Comparison of ENCODE assay signal across 9 mouse cellular contexts in the genomic region with DNA sequence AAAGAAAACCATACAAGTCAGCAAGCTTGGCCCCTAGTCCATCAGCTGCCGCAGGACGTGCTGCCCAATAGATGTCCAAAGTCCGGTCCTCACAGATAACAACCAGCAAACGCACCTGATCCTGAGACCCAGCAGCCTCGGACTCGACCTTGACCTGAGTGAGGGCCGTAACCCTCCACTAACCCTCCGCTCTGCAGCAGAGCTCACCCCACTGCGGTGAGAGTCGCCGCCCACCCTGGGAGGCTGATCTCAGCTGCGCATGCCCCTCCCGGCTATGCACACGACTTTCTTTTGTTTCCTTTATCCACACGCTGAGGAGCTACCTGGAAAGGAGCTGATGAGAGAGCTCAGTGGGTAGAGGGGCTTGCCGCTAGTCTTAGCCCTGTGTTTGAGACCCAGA. TPM values are rescaled to one million over a fixed set of nuclear protein-coding genes. Genes with fewer than 3 reads are reported as not detected.
DNase-seq lines count a peak whose midpoint lies in the region; ATAC-seq and TF ChIP-seq lines count a peak whose summit lies in the region.
"Had no signal": no experiment of that assay in that cellular context is flagged by ENCODE, and none has a peak within 500 bp of the region (broad histone marks: within the 10 kb centered on the region; RNA-seq: fewer than 3 reads in every experiment).

No protein-coding gene starts in this region.

- no peak overlapping the region for H3K27ac ChIP-seq in gastrocnemius, adult 2 months
- H3K27ac ChIP-seq in hindbrain, embryonic 11.5 days (ENCODE audit: low read depth, low read length), result no peak overlapping the region
- H3K27ac ChIP-seq in midbrain, embryonic 10.5 days (replicated peaks), result peak overlapping the region; percentile 50; the same call in 1 of the 2 replicates
- H3K27ac ChIP-seq in cerebellum, adult 2 months (ENCODE audit: insufficient read depth, low read length), result no peak overlapping the region

- H3K27me3 ChIP-seq in hindbrain, embryonic 11.5 days (ENCODE audit: control insufficient read depth, insufficient read depth, low read length), result no peaks in the 10 kb centered on the region
- H3K27me3 ChIP-seq in midbrain, embryonic 10.5 days (ENCODE audit: low read depth, poor library complexity, severe bottlenecking), result peaks cover 54% of the 10 kb centered on the region
- no peaks in the 10 kb centered on the region for H3K27me3 ChIP-seq in cerebellum, adult 2 months (ENCODE audit: control insufficient read depth, insufficient read depth, low read length)

- 20% methylated on average over 16 of the region's 16 CpGs for WGBS in hindbrain, embryonic 11.5 days
- 19% methylated on average over 16 of the region's 16 CpGs for WGBS in midbrain, embryonic 10.5 days
- 24% methylated on average over 16 of the region's 16 CpGs for WGBS in cerebellum, adult 2 months

- TF ChIP-seq POLR2A in cerebellum, adult 2 months (IDR thresholded peaks at IDR 0.05; ENCODE audit: borderline replicate concordance, insufficient read depth, low read length), result no peak

- no peak for DNase-seq in gastrocnemius, adult 2 months
- DNase-seq in gastrocnemius, adult 18-20 months (ENCODE audit: low spot score), result no peak
- peak; percentile 84 for DNase-seq in R1 (ENCODE audit: low read depth, low spot score)
- DNase-seq in hindbrain, embryonic 11.5 days (ENCODE audit: low spot score), result peak; percentile 52
- no peak for DNase-seq in midbrain, embryonic 10.5 days (ENCODE audit: low spot score)
- no peak for DNase-seq in left cerebral cortex, adult 9 months (ENCODE audit: low spot score in 2 of 2)
- no peak for DNase-seq in cerebellum, adult 2 months
- DNase-seq in frontal cortex, postnatal 25 days (ENCODE audit: low spot score in 2 of 2), result no peak

- peak overlapping the region; percentile 31; the same call in 1 of the 2 replicates for H3K9ac ChIP-seq in hindbrain, embryonic 11.5 days (ENCODE audit: low read depth, low read length)

- no peaks in the 10 kb centered on the region for H3K9me3 ChIP-seq in hindbrain, embryonic 11.5 days (ENCODE audit: control insufficient read depth, low read length)
- H3K9me3 ChIP-seq in midbrain, embryonic 10.5 days (replicated peaks), result peaks cover 10% of the 10 kb centered on the region

- peak overlapping the region; percentile 34 for H3K4me3 ChIP-seq in gastrocnemius, adult 2 months
- 0 out of 2 replicates have a peak overlapping the region, but pooled peaks have one; percentile 10 for H3K4me3 ChIP-seq in hindbrain, embryonic 11.5 days (ENCODE audit: low read depth, low read length)
- peak overlapping the region; percentile 34 for H3K4me3 ChIP-seq in midbrain, embryonic 10.5 days
- H3K4me3 ChIP-seq in cerebellum, adult 2 months (replicated peaks; ENCODE audit: insufficient read depth, low read depth, low read length), result no peak overlapping the region

- peak; percentile 23; the same call in 1 of the 2 replicates for ATAC-seq in hindbrain, embryonic 11.5 days (ENCODE audit: low FRiP score)

- intact Hi-C loops in gastrocnemius, adult 2 months (cut with DNase I), result no loop called here

- no peaks in the 10 kb centered on the region; the same call in 1 of the 2 replicates for H3K4me1 ChIP-seq in hindbrain, embryonic 11.5 days (replicated peaks; ENCODE audit: control insufficient read depth, insufficient read depth, low read length)
- H3K4me1 ChIP-seq in midbrain, embryonic 10.5 days, result peaks cover 22% of the 10 kb centered on the region
- H3K4me1 ChIP-seq in cerebellum, adult 2 months (ENCODE audit: control insufficient read depth, insufficient read depth, low read length), result 0 out of 2 replicates have a peak, but pooled peaks cover 4% of the 10 kb centered on the region

- no peak for TF ChIP-seq CTCF in gastrocnemius, adult 2 months (IDR thresholded peaks at IDR 0.05)
- TF ChIP-seq CTCF in cerebellum, adult 2 months (IDR thresholded peaks at IDR 0.05; ENCODE audit: borderline replicate concordance, insufficient read depth, low read depth, low read length), result no peak

- H3K36me3 ChIP-seq in hindbrain, embryonic 11.5 days (ENCODE audit: control insufficient read depth, insufficient read depth, low read length), result no peaks in the 10 kb centered on the region
- peaks cover 35% of the 10 kb centered on the region for H3K36me3 ChIP-seq in midbrain, embryonic 10.5 days

- H3K4me2 ChIP-seq in hindbrain, embryonic 11.5 days (replicated peaks; ENCODE audit: low read depth, low read length), result peak overlapping the region; percentile 28

RNA-seq across cellular contexts. Expression of gene Keap1, which starts 11.8 kb away (rescaled TPM):
- 10 to 100 TPM; 51.3 to 62.3 TPM for total RNA-seq in gastrocnemius, adult 2 months (2021)
- 10 to 100 TPM; 50.8 to 51.5 TPM for total RNA-seq in gastrocnemius, adult 18-20 months (2021)
- polyA plus RNA-seq in hindbrain, embryonic 11.5 days (2014; fragmentation: Nextera tagmentation; extraction: Ambion mirVana), result 23.6 and 23.7 TPM in 2 replicates
- polyA plus RNA-seq in midbrain, embryonic 10.5 days (2016; fragmentation: Nextera tagmentation; extraction: Ambion mirVana), result 47.1 and 50.8 TPM in 2 replicates
- polyA plus RNA-seq in cerebellum, adult 2 months (2012; rRNA removed), result 60.5 and 63.1 TPM in 2 replicates

RNA-seq across cellular contexts. Expression of gene S1pr5, which starts 20.9 kb away (rescaled TPM):
- under 1 TPM; 0.15 to 0.33 TPM for total RNA-seq in gastrocnemius, adult 2 months (2021)
- total RNA-seq in gastrocnemius, adult 18-20 months (2021), result under 1 TPM; 0.09 to 0.12 TPM
- 0.59 and 0.73 TPM in 2 replicates for polyA plus RNA-seq in hindbrain, embryonic 11.5 days (2014; fragmentation: Nextera tagmentation; extraction: Ambion mirVana)
- 0.10 and 0.11 TPM in 2 replicates for polyA plus RNA-seq in midbrain, embryonic 10.5 days (2016; fragmentation: Nextera tagmentation; extraction: Ambion mirVana)
- 40.8 and 44.6 TPM in 2 replicates for polyA plus RNA-seq in cerebellum, adult 2 months (2012; rRNA removed)
- polyA plus RNA-seq: large intestine, adult 2 months had no signal

RNA-seq across cellular contexts. Expression of gene Atg4d, which starts 37.8 kb away (rescaled TPM):
- 10 to 100 TPM; 68.0 to 77.4 TPM for total RNA-seq in gastrocnemius, adult 2 months (2021)
- 10 to 100 TPM; 64.7 to 67.6 TPM for total RNA-seq in gastrocnemius, adult 18-20 months (2021)
- polyA plus RNA-seq in hindbrain, embryonic 11.5 days (2014; fragmentation: Nextera tagmentation; extraction: Ambion mirVana), result 45.3 and 50.6 TPM in 2 replicates
- 48.6 and 49.9 TPM in 2 replicates for polyA plus RNA-seq in midbrain, embryonic 10.5 days (2016; fragmentation: Nextera tagmentation; extraction: Ambion mirVana)
- 70.9 and 72.4 TPM in 2 replicates for polyA plus RNA-seq in cerebellum, adult 2 months (2012; rRNA removed)

Comparison
In these comparisons a context has a peak if more than half of its experiments do, and no peak if none do; other contexts are left out.
1. DNase-seq: peak in R1 (single experiment) and hindbrain, embryonic 11.5 days (single experiment); none in gastrocnemius, adult 2 months (single experiment), gastrocnemius, adult 18-20 months (single experiment), midbrain, embryonic 10.5 days (single experiment), left cerebral cortex, adult 9 months (0 of 2), cerebellum, adult 2 months (0 of 2) and frontal cortex, postnatal 25 days (0 of 2).
2. RNA of gene S1pr5, which starts 20.9 kb away (polyA plus RNA-seq): 40.8 to 44.6 TPM in cerebellum, adult 2 months; 0.59 to 0.73 TPM in hindbrain, embryonic 11.5 days and 0.10 to 0.11 TPM in midbrain, embryonic 10.5 days; every median in the first group is over 10 times any median in the second.